Mouse (Mus musculus): ENCODE data around the gene Psmb8.

- no peak for TF ChIP-seq POLR2A (IDR thresholded peaks at IDR 0.05; ENCODE audit: control insufficient read depth, extremely low read depth, insufficient read depth, low read length, poor library complexity)
- no peak for TF ChIP-seq CTCF (IDR thresholded peaks at IDR 0.05; ENCODE audit: borderline replicate concordance, control insufficient read depth, extremely low read depth, insufficient read depth, low read length, poor library complexity)
These were observed 9.2 kb downstream of the Psmb8 start for GRCm38 (mm10) chr17:34206731-34207130.

Measured in thymus, adult 2 months (tissue).